Mouse (Mus musculus): ENCODE measurements at regions not wholly inside any gene's neighbourhood (a gene's known extent, or its start where the extent isn't known, plus 50 kb on each side); places are given as distances from the start of the nearest gene placed in this dataset.

DNA sequence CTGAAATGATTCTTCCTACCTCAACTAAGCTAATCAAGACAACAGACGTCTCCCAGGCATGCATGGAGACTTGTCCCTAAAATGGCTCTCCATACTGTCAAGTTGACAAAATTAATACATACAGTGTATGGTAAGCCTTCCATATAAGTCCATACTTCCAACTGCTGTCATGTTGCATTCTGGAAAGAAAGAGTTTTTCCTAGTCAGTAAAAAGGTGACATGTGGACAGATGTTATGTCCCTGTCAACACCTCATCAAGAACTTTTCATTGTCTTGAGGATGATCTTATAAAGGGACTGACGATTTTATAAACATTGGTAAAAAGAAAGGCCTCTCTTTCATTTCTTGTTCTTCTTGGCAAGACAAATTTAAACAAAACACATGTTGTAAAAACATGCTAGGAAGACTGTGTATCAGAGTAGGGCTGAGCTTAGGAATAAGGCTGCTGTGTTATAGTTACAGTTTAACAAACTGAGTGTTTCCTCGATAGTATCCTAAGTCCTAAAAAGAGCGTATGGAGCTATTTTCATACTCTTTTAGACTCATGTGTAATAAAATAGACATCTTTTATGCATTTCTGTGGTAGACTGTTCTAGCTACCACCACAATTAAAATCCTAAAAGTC, 480.7 kb upstream of the 4930452B06Rik start:
- Histone ChIP-seq H3K27ac (no peak overlapping the region), H3K36me3 (no peaks in the 10 kb centered on the region), H3K4me1 (no peaks in the 10 kb centered on the region), H3K27me3 (ENCODE audit: insufficient read depth, poor library complexity, severe bottlenecking) (no peaks in the 10 kb centered on the region), H3K9me3 (no peaks in the 10 kb centered on the region), H3K4me3 (no peak overlapping the region)
- WGBS = 79% methylated on average over 4 of the region's 4 CpGs
- DNase-seq (ENCODE audit: low spot score) = no peak

DNA sequence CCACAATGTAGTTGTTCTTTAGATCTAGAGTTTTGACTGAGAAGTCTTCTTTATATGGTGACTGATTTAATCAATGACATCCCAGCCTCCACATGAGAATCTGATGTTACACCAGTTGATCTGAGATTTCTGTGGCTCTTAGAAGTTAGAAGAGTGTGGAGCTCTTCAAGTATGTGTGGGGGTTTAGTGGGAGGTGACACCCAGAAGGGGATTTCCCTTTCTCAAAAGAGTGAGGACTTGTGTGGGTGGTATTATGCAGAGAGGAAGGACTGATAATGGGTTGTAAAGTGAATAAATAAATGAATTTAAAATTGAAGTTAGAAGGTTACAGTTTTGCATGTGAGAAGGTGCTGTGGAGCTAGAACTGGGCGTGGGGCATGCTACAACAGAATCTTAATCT, 439.7 kb upstream of the 4930452B06Rik start:
- no peaks in the 10 kb centered on the region for H3K36me3 ChIP-seq
- H3K27ac ChIP-seq = no peak overlapping the region
- H3K9me3 ChIP-seq = no peaks in the 10 kb centered on the region
- 74% methylated on average over 1 of the region's 1 CpGs for WGBS
- no peak for DNase-seq (ENCODE audit: low spot score)
- no peak overlapping the region for H3K4me3 ChIP-seq
- no peaks in the 10 kb centered on the region for H3K4me1 ChIP-seq
- no peaks in the 10 kb centered on the region for H3K27me3 ChIP-seq (ENCODE audit: insufficient read depth, poor library complexity, severe bottlenecking)

- DNase-seq (ENCODE audit: low spot score) = no peak
- no peaks in the 10 kb centered on the region for H3K4me1 ChIP-seq
- no peaks in the 10 kb centered on the region for H3K9me3 ChIP-seq
- 79% methylated on average over 5 of the region's 5 CpGs for WGBS
- no peak overlapping the region for H3K4me3 ChIP-seq
- no peaks in the 10 kb centered on the region for H3K36me3 ChIP-seq
- H3K27ac ChIP-seq = no peak overlapping the region
- H3K27me3 ChIP-seq (ENCODE audit: insufficient read depth, poor library complexity, severe bottlenecking) = no peaks in the 10 kb centered on the region
Measured at GRCm38 (mm10) chr14:9089625-9090326, 423.7 kb upstream of the 4930452B06Rik start.

DNA sequence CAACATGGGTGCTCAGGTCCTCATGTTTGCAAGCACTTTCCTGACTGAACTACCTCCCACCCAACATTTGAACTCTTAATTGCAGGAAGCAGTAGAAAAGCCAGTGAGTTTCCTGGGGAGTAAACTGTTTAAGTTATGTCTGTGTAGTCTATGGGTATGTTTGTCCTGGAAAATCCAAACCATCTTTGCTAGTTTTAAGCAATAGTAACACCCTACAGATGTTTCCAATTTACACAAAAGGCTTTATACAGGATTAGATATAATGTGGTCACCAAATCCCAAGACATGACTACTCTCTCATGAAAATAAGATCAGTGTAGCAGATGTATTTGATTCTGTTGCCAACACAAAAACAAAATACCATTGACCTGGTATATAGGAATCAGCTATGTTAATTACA, 421.1 kb upstream of the 4930452B06Rik start:
- H3K36me3 ChIP-seq = no peaks in the 10 kb centered on the region
- H3K9me3 ChIP-seq = no peaks in the 10 kb centered on the region
- H3K4me3 ChIP-seq = no peak overlapping the region
- H3K4me1 ChIP-seq = no peaks in the 10 kb centered on the region
- H3K27ac ChIP-seq = no peak overlapping the region
- no peak for DNase-seq (ENCODE audit: low spot score)
- H3K27me3 ChIP-seq (ENCODE audit: insufficient read depth, poor library complexity, severe bottlenecking) = no peaks in the 10 kb centered on the region

GRCm38 (mm10) chr14:9079632-9080031, 413.6 kb upstream of the 4930452B06Rik start:
- DNase-seq (ENCODE audit: low spot score) = no peak
- Histone ChIP-seq H3K36me3 (no peaks in the 10 kb centered on the region), H3K4me3 (no peak overlapping the region), H3K27me3 (ENCODE audit: insufficient read depth, poor library complexity, severe bottlenecking) (no peaks in the 10 kb centered on the region), H3K27ac (no peak overlapping the region), H3K9me3 (no peaks in the 10 kb centered on the region), H3K4me1 (no peaks in the 10 kb centered on the region)
- WGBS = 68% methylated on average over 2 of the region's 2 CpGs

DNA sequence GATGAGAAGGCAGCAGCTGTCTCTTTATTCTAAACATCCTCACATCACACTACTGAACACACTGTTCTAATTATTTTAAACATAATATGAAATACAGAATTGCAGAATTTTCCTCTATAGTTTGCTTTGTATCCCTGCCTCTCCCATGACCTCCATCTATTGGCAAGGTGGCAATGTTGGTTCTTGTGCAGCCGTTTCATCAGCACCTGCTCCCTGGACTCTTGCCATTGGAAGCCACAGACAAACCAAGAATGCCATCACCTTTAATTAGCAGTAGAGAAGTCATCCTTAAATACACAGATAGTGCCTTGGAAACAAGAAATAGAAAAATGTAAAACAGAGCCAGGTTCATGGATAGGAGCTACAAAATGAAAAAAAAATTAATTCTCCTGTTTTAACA, 413.0 kb upstream of the 4930452B06Rik start:
- DNase-seq (ENCODE audit: low spot score) = no peak
- Histone ChIP-seq H3K27me3 (ENCODE audit: insufficient read depth, poor library complexity, severe bottlenecking) (no peaks in the 10 kb centered on the region), H3K4me3 (no peak overlapping the region), H3K9me3 (no peaks in the 10 kb centered on the region), H3K36me3 (no peaks in the 10 kb centered on the region), H3K4me1 (no peaks in the 10 kb centered on the region), H3K27ac (no peak overlapping the region)
- 76% methylated on average over 1 of the region's 1 CpGs for WGBS

DNA sequence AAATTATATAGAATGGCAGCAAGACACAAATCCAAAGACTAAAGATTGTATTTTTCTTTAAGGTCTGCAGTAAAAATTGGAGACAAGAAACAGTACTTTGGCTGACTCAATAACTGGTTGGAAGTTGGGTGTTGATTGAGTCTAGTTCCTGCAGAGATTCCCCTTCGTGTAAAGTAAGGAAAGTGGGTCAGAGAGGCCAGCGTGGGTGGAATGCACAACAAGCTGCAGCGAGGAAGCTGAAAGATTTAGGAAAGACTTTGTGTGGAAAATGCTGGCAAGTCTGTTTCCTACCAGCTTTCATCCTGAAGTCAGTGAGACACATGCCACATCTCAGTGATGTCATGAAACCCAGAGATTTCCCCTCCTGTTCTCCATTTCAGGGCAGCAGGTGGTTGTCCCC, 405.1 kb upstream of the 4930452B06Rik start:
- Histone ChIP-seq H3K4me3 (no peak overlapping the region), H3K36me3 (no peaks in the 10 kb centered on the region), H3K9me3 (no peaks in the 10 kb centered on the region), H3K4me1 (no peaks in the 10 kb centered on the region), H3K27me3 (ENCODE audit: insufficient read depth, poor library complexity, severe bottlenecking) (no peaks in the 10 kb centered on the region), H3K27ac (no peak overlapping the region)
- DNase-seq (ENCODE audit: low spot score) = no peak
- 68% methylated on average over 3 of the region's 3 CpGs for WGBS

- no peak overlapping the region for H3K4me3 ChIP-seq
- no peak for DNase-seq (ENCODE audit: low spot score)
- H3K36me3 ChIP-seq = no peaks in the 10 kb centered on the region
- H3K27me3 ChIP-seq (ENCODE audit: insufficient read depth, poor library complexity, severe bottlenecking) = no peaks in the 10 kb centered on the region
- no peaks in the 10 kb centered on the region for H3K9me3 ChIP-seq
- WGBS = 54% methylated on average over 9 of the region's 9 CpGs
- no peaks in the 10 kb centered on the region for H3K4me1 ChIP-seq
- no peak overlapping the region for H3K27ac ChIP-seq
Measured at GRCm38 (mm10) chr14:9060058-9060457, 394.0 kb upstream of the 4930452B06Rik start.

GRCm38 (mm10) chr14:9028811-9029210, 362.8 kb upstream of the 4930452B06Rik start:
- Histone ChIP-seq H3K4me1 (no peaks in the 10 kb centered on the region), H3K9me3 (no peaks in the 10 kb centered on the region), H3K27ac (no peak overlapping the region), H3K27me3 (ENCODE audit: insufficient read depth, poor library complexity, severe bottlenecking) (no peaks in the 10 kb centered on the region), H3K4me3 (no peak overlapping the region), H3K36me3 (no peaks in the 10 kb centered on the region)
- DNase-seq (ENCODE audit: low spot score) = no peak
- 79% methylated on average over 6 of the region's 6 CpGs for WGBS

- DNase-seq (ENCODE audit: low spot score) = no peak
- 88% methylated on average over 6 of the region's 6 CpGs for WGBS
- H3K27ac ChIP-seq = no peak overlapping the region
- no peaks in the 10 kb centered on the region for H3K4me1 ChIP-seq
- no peak overlapping the region for H3K4me3 ChIP-seq
- H3K27me3 ChIP-seq (ENCODE audit: insufficient read depth, poor library complexity, severe bottlenecking) = no peaks in the 10 kb centered on the region
- H3K9me3 ChIP-seq = no peaks in the 10 kb centered on the region; the same call in 1 of the 2 replicates
- no peaks in the 10 kb centered on the region for H3K36me3 ChIP-seq
Measured at GRCm38 (mm10) chr14:9015826-9016225, 349.8 kb upstream of the 4930452B06Rik start.

- Histone ChIP-seq H3K27ac (no peak overlapping the region), H3K9me3 (no peaks in the 10 kb centered on the region), H3K36me3 (no peaks in the 10 kb centered on the region), H3K4me1 (peaks cover 9% of the 10 kb centered on the region; the same call in 1 of the 2 replicates), H3K4me3 (no peak overlapping the region), H3K27me3 (ENCODE audit: insufficient read depth, poor library complexity, severe bottlenecking) (no peaks in the 10 kb centered on the region)
- WGBS = 74% methylated on average over 2 of the region's 2 CpGs
- no peak for DNase-seq (ENCODE audit: low spot score)
Measured at GRCm38 (mm10) chr14:9003034-9003433, 337.0 kb upstream of the 4930452B06Rik start.

GRCm38 (mm10) chr14:9000408-9001092, 334.5 kb upstream of the 4930452B06Rik start:
- H3K36me3 ChIP-seq = no peaks in the 10 kb centered on the region
- peak overlapping the region; percentile 56; the same call in 1 of the 2 replicates for H3K27ac ChIP-seq
- no peak for DNase-seq (ENCODE audit: low spot score)
- H3K27me3 ChIP-seq (ENCODE audit: insufficient read depth, poor library complexity, severe bottlenecking) = no peaks in the 10 kb centered on the region
- H3K4me1 ChIP-seq = peaks cover 9% of the 10 kb centered on the region; the same call in 1 of the 2 replicates
- no peaks in the 10 kb centered on the region for H3K9me3 ChIP-seq
- H3K4me3 ChIP-seq = no peak overlapping the region
- WGBS = 34% methylated on average over 3 of the region's 3 CpGs

DNA sequence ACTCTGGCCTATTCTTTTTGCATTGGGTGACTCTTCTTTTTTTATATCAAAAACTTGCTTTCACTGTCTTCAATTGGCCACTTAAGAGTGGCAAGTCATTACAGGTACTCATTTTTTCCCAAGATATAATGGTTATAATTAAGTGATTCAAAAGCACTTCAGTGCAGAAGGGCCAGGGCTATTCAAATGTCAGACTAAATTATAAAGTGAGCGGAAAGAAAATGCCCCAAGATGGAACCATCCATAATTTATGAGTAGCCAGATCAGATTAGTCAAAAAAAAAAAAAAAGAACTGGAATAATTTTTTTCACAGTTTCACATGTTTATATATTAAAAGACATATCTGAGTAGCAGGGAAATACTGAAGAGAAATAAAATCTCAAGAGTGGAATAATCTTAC, 333.8 kb upstream of the 4930452B06Rik start:
- no peak overlapping the region for H3K4me3 ChIP-seq
- no peak overlapping the region for H3K27ac ChIP-seq
- no peaks in the 10 kb centered on the region for H3K36me3 ChIP-seq
- 97% methylated on average over 1 of the region's 1 CpGs for WGBS
- DNase-seq (ENCODE audit: low spot score) = no peak
- no peaks in the 10 kb centered on the region for H3K27me3 ChIP-seq (ENCODE audit: insufficient read depth, poor library complexity, severe bottlenecking)
- H3K4me1 ChIP-seq = peaks cover 9% of the 10 kb centered on the region; the same call in 1 of the 2 replicates
- no peaks in the 10 kb centered on the region for H3K9me3 ChIP-seq
